Mouse (Mus musculus) ES-Bruce4 (cell line): ENCODE results near the gene Calr3.

Experiments
- CTCF ChIP-seq: IDR thresholded peaks from one replicate; pipeline ENCODE4 v1.8.1; 2011; ENCODE audit warnings: low read depth, low read length
- EP300 ChIP-seq: IDR thresholded peaks from 2 replicates; pipeline ENCODE4 v1.6.1; 2011; ENCODE audit warnings: low read depth, low read length; ENCODE audit not compliant: insufficient read depth
- POLR2A ChIP-seq: IDR thresholded peaks from one replicate; pipeline ENCODE4 v1.8.1; 2011; ENCODE audit warnings: low read length; ENCODE audit not compliant: insufficient read depth

- no peak for TF ChIP-seq CTCF
- no peak for TF ChIP-seq EP300
- no peak for TF ChIP-seq POLR2A
These were observed 302 bp upstream of the Calr3 start for GRCm38 (mm10) chr8:72443994-72444350.
